Mouse (Mus musculus) thymus, postnatal 14 days (tissue): ENCODE measurements at regions not wholly inside any gene's neighbourhood (a gene's known extent, or its start where the extent isn't known, plus 50 kb on each side); places are given as distances from the start of the nearest gene placed in this dataset.

Experiments
- DNase-seq: peaks from one replicate; pipeline ENCODE4 v3.0.0; 2021

GRCm38 (mm10) chr6:107378489-107378888, 151.1 kb upstream of the Lrrn1 start:
- no peak for DNase-seq

- DNase-seq: no peak
Observed at GRCm38 (mm10) chr6:107380621-107381020, 148.9 kb upstream of the Lrrn1 start.

- DNase-seq: no peak
Observed at GRCm38 (mm10) chr6:107386094-107386678, 143.4 kb upstream of the Lrrn1 start.

- no peak for DNase-seq
Observed at GRCm38 (mm10) chr6:107389892-107390291, 139.7 kb upstream of the Lrrn1 start.

GRCm38 (mm10) chr6:107394611-107395010, 135.0 kb upstream of the Lrrn1 start:
- no peak for DNase-seq

- no peak for DNase-seq
Observed at GRCm38 (mm10) chr6:107415766-107416165, 113.8 kb upstream of the Lrrn1 start.

GRCm38 (mm10) chr6:107422091-107422490, 107.5 kb upstream of the Lrrn1 start:
- no peak for DNase-seq

- no peak for DNase-seq
Observed at GRCm38 (mm10) chr6:107426529-107426928, 103.0 kb upstream of the Lrrn1 start.

GRCm38 (mm10) chr6:107431033-107431432, 98.5 kb upstream of the Lrrn1 start:
- no peak for DNase-seq

GRCm38 (mm10) chr6:107442058-107442457, 87.5 kb upstream of the Lrrn1 start:
- DNase-seq: no peak

- DNase-seq: no peak
Observed at GRCm38 (mm10) chr6:107444336-107444735, 85.2 kb upstream of the Lrrn1 start.

- no peak for DNase-seq
Observed at GRCm38 (mm10) chr6:107459220-107459619, 70.3 kb upstream of the Lrrn1 start.

GRCm38 (mm10) chr6:107462440-107462839, 67.1 kb upstream of the Lrrn1 start:
- DNase-seq: no peak

- no peak for DNase-seq
Observed at GRCm38 (mm10) chr6:107473395-107473794, 56.2 kb upstream of the Lrrn1 start.

- DNase-seq: no peak
Observed at GRCm38 (mm10) chr6:107474125-107474524, 55.4 kb upstream of the Lrrn1 start.
